Mouse (Mus musculus) c-Kit-negative CD71-positive TER-119-positive erythroid progenitor cells, embryonic 14.5 days (primary cell): ENCODE measurements around the gene Nfam1.

Experiments
- DNase-seq: peaks from one replicate; pipeline ENCODE4 v3.0.0-alpha.2; 2013; ENCODE audit warnings: low read depth, low spot score

Nfam1 gene

GRCm38 (mm10) chr15:82960786-82961561, 72.1 kb downstream of the Nfam1 start:
- DNase-seq = no peak

- no peak for DNase-seq
These were observed 74.0 kb downstream of the Nfam1 start for GRCm38 (mm10) chr15:82959151-82959550.

DNA sequence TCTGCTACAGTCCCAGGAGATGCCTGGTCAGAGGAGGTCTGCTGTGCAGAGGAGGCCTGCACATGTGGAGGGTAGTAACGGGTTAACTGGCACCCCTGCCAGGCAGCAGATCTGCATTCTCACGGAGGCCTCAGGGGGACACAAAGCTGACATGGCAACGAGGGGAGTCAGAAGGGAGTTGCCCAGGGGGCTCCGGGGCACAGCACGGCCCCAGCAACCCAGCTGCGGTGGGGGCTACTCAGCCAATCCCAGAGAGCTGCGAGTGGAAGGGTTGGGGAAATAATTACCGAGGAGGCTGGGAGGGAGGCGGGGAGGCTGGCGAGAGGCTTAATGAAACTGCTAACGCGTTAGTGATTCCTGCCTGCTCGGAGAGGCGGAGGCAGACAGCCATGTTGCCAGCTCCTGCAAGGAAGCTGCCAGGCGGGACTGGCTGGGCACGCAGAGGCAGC, 74.8 kb downstream of the Nfam1 start:
- DNase-seq = no peak

DNA sequence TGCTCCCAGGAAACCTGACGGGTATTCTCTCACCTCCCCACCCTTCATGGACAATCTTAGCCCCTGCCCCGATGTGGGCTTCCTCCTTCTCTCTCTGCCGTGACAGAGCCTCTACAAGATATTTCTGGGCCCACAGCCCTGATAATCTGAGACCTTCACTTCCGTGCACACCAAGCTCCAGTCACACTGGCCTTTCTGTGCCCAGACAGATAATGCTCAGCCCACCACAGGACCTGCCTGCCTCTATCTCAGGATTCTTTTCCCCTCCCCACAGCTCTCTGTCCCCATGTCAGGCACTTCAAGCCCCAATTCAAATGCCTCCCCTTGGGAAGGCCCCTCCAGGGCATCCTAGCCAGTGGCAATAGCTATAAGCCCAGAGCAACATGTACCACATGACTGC, 76.4 kb downstream of the Nfam1 start:
- DNase-seq = no peak

DNA sequence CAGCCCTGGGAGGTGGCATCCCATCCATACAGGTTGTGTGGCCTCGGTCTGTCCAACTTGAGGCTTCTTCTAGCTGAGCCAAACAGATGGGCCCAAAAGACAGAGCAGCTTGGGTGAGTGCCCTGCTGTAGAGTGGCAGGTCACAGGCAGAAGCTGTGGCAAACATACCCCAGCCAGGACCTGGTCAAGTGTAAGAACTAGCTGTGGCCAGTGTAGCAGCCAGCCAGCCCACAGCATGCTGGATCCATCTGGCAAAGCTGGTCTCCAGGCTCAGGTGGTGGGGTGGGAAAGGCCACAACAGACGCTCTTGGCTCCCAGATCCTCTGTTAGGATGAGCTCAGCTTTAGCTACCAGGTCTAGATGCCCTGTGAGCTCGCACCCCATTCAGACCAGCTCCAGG, 76.8 kb downstream of the Nfam1 start:
- no peak for DNase-seq

- no peak for DNase-seq
These were observed 77.8 kb downstream of the Nfam1 start for GRCm38 (mm10) chr15:82955286-82955685.

DNA sequence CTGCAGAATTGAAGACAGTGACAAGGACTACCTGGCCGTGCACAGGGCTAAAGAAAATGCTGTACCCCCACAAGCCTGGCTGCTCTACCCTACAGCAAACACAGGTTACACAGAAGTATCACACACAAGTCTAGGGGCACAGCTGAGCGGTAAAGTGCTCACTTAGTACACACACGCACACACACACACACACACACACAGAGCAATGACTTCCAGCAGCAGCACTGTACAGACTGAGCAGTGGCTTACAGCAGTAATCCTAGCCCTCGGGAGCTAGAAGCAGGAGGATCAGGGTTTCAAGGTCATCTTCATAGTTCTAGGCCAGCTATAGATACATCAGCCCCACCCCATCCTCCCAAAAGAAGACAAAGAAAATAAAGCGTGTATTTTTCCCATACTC, 79.1 kb downstream of the Nfam1 start:
- no peak for DNase-seq

DNA sequence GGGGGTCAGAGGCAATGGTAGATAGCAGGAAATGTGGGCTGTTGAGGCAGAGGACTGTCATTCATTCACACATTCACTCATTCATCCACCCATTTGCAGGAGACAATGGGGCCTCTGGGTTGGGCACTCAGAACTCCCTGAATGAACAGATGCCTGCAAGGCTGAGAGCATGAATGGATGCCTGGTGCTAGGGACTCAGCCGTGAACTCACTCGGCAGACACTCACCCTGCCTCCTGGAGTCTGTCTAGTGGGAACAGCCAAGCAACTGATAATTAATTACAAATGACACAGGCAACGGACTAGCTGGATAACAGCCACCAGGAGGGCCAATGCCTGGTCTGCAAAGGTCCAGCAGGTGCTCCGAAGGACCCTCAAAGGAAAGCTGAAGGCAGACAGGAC, 80.0 kb downstream of the Nfam1 start:
- DNase-seq = no peak

- DNase-seq = no peak
These were observed 80.8 kb downstream of the Nfam1 start for GRCm38 (mm10) chr15:82952292-82952705.

DNA sequence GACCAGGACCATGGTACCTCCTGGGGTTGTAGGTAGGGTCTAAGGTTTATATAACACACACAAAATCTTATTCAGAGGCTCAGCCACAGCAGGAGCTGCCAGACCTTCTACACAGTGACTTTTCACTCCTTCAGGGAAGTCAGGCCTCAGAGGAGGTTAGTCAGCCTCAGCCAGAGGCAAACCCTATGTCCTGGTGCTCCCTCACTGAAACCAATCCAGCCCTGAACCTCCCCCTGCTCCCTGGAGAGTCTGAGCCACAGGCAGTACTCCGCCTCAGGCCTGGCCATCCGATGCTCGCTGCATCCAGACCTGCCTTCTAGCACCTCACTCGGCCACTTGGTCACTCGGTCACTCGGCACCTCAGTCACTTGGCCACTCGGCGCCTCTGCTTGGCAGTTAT, 82.9 kb downstream of the Nfam1 start:
- DNase-seq = no peak

- no peak for DNase-seq
These were observed 85.7 kb downstream of the Nfam1 start for GRCm38 (mm10) chr15:82947431-82947830.

GRCm38 (mm10) chr15:82944479-82945195, 88.5 kb downstream of the Nfam1 start:
- no peak for DNase-seq
